Mouse (Mus musculus) embryo, embryonic 9.5 days (tissue): ENCODE measurements around the gene Slamf8.

Experiments
- DNase-seq: peaks from one replicate; pipeline ENCODE4 v3.0.0-alpha.2; 2017; ENCODE audit errors: extremely low spot score

Gene Slamf8

DNA sequence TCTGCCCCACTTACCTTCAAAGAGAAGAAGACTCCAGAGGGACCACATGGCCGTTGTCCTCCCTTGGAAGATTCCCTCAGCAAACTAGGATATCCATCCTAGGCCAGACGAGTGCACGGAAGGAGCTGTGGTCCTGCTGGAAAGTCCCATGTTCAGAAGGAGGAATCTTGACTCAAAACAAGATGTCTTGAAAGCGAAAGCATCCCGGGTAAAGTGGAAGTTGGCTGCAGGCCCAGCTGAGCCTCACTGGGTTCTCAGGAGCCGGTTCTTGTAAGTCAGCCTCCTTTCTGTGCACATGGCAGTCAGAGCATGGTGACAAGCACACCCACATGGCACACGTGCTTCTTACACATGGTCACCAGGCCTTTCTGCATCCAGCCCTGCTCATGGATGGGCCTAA is at the start of gene Slamf8:
Gene Slamf8 (minus strand): TSS at position 184 of the 400 bp plus-strand sequence.
- DNase-seq: no peak

DNA sequence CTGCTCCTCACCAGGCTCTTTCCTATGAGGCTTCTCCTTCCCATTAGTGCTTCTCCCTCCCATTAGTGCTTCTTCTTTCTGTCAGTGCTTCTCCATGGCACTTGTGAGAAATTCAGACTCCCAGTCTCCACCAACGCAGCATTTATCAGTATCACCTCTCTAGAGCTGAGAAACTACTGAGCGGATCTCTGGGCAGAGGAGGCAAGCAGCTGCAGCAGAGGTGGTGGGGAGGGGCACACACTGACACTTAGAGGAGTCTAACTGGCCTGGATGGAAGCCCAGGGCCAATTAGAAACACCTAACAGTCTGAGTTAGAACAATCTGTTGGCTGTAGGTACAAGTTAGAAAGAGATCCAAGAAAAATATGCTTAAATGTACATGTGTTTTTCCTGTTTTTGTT is 48.4 kb upstream of the Slamf8 start:
- no peak for DNase-seq

DNA sequence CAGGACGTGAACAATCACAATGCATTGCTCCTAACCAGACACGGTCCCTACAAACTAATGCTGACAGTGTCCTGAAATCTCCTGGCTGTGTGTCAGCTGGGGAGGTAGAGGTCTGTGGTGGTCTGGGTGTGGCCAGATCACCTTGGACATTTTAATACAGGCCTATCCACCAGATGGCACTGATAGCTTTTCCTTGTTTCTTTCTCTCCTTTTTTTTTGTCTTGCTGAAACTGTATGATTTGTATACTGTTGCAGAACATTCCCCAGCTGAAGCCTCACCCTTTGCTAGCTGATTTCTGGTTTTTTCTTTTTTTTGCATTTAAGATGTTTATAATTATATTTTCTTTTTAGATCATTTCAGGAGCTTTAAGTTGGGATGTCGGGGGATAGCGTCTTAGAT is 47.4 kb upstream of the Slamf8 start:
- DNase-seq: no peak

DNA sequence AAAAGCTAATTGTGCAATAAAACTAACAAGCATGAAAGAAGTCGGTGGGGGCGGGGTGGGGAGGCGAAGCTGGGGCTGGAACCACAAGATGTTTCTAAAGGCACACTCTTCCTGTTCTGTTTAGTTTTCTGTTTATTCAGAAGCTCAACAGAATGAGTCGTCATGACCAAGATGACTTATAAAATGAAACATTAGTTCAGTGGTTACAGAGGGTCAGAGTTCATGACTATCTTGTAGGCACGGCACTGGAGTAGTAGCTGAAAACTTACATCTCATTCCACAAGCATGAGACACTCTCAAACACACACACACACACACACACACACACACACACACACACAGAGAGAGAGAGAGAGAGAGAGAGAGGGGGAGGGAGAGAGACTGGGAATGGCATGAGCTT is 45.9 kb upstream of the Slamf8 start:
- no peak for DNase-seq

DNA sequence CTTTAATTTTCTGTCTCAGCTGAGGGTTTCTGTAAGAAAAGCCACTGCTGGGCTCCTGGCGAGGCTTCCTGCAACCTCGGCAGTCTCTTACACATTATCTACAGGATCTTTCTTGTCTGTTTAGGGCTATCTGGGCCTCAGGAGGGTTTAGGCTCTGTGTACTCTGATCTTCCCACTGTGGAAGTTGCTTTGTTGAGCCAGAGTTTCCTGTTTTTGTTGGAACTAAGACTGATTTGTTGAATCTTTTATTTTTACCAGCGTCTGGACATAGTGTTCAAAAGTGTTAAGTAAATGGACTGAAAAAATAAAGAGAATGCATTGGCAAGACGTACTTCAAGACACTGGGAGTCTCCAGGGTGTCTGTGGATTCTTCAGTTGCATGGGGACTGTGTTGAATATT is 44.9 kb upstream of the Slamf8 start:
- no peak for DNase-seq

DNA sequence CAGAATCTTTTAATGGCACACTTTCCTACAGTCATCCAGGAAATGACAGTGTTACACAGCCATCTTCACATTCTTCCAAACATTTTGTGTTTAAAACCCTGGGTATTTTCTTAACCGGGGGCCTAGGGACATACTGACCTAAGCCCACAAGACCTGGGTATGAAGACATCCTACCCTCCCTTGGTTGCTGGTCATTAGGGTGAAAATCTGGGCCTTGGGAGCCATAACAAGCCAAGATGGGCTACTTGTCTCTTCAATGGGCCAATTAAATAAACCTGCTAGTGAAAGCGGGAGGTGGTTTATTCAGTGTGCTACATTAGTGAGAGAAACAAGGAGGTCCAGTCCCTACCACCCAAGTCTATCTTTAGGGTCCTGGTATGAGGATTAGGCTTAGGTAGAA is 43.8 kb upstream of the Slamf8 start:
- no peak for DNase-seq

DNA sequence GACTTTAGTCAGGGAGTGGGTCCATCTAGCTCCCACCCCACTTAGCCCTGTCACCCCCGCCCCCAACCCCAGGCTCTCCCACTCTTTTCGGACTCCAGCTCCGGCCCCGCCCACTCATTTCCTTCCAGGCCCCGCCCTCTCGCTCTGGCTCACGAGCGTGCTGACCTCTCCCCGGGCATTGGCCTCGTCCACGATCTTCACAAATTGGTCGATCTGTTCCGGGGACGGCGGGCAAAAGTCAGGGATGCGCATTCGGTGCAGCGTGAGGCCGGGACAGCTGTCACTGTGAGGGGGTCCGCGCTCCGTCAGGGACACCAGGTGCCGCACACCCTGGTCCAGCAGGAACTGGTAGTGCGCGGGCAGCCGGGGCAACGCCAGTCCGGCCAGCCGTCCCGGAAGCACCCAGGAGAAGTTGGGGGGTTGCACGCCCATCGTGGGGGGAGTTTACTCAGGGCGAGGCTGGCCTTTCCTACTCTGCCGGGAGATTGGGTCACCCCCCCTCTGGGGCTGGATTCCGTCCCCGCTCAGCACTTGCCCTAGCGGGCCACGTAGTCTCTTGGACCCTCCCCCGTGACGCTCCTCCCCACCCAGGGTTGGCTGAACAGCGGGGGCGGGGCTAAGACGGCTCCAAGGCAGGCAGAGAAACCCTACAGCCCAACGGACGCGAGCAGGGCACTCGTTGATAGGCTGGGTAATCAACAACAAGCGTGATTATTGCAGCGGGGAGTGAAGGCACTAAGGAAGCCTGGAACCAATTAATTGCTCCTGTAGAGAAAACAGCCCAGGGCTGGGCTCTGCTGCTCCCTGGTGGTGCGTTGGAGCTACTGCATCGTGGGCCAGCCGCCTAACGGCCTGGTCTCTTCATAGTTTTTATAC is 42.3 kb upstream of the Slamf8 start, which contains the start of gene Dusp23:
Gene Dusp23 (minus strand): TSS at position 512 of the 876 bp plus-strand sequence.
- DNase-seq: peak; percentile 98

DNA sequence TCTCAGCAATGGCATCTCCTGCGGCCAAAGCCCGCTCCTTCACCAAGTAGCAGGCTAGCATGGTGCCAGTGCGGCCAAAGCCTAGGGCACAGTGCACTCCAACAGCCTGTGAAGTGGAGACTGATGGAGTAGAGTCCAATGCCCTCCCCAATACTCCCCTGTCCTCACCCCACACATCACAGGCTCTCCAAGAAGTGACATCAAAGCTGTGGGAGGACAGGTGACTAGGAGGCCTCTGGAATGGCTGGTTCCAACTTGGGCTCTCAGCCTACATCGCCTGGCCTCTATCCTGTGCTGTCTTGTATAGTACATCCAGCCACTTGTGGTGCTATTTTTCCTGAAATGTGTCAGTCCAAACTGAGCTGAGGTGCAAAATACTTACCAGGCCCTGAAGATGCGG is 41.4 kb upstream of the Slamf8 start:
- DNase-seq: no peak

DNA sequence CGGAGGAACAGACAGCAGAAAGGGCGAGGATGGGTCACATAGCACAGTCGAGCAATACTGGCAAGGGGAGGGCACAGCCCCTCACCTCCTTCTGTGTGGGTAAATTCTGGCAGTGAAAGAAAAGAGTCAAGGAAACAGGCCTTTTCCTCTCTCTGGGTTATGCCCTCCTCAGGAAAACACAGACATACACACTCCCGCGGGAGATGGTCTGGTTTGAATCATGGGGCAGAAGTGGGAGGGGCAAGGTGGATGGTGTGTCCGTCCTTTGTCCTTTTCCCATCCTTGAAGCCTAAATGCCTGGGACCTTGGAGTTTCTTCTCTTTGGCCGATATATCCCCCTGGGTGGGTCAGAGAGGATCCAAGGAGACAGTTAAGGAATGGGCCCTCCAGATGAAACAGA is 39.5 kb upstream of the Slamf8 start:
- no peak for DNase-seq

DNA sequence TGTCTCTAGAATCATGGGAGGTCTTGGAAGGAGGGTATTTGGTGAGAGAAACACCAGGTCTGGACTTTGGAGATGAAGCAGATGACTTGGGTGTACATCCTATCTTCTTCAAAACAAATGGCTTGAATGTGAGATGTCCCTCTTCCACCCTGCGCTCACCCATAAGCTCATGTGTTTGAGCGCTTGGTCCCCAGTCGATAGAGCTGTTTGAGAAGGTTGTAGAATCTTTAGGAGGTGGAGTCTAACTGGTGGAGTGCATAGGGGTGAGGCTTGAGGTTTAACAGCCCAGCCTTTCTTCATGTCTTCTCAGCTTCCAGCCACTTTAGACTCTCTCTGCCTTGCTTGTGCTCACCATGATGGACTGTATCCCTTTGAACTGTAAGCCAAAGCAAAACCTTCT is 35.9 kb upstream of the Slamf8 start:
- DNase-seq: no peak

DNA sequence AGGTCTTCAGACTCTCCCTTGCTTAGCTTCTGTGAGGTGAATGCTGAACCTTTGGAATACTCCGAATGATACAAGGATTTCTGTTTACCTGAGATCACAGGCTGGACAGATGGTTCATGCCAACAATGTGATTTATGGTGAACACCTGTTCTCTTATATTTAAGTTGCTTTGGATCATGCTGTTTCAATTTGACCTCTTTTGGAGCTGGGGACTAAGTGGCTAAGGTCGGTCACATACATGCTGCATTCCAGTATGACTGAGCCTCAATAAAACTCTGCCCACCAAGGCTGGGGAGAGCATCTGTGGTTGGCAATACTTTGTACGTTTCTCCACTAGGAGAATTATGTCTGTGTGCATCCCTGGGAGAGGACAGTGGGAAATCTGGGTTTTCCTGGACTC is 33.7 kb upstream of the Slamf8 start:
- DNase-seq: no peak

DNA sequence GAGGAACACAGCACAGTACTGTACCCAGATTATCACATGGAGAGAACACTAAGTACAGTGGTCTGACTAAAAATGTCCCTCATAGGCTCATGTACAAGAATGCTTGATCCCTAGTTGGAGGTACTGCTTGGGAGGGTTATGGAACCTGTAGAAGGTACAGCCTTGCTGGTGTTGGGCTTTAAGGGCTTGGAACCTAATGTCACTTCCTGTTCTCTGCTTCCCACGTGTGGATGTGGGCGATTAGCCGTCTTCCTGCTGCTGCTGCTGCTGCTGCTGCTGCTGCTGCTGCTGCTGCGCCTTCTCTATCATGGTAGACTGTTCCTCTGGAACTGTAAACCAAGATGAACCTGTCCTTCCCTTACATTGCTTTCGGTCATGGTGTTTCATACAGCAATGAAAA is 33.2 kb upstream of the Slamf8 start:
- DNase-seq: no peak

DNA sequence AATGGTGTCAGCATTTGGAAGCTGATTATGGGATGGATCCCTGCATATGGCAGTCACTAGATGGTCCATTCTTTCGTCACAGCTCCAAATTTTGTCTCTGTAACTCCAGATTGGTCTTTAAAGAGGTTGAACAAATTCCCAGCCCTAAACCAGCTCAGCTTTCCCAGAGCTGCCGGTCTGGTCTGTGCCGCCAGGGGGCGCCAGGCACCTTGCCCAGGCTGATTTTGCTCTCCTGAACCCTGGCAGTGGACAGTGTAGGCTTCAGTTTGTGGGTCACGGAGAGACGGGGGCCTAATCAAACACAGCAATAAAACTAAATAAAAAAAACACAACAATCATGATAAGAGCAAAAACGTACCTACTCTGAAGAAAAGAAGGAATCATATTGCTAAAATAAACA is 28.9 kb upstream of the Slamf8 start:
- peak; percentile 74 for DNase-seq

DNA sequence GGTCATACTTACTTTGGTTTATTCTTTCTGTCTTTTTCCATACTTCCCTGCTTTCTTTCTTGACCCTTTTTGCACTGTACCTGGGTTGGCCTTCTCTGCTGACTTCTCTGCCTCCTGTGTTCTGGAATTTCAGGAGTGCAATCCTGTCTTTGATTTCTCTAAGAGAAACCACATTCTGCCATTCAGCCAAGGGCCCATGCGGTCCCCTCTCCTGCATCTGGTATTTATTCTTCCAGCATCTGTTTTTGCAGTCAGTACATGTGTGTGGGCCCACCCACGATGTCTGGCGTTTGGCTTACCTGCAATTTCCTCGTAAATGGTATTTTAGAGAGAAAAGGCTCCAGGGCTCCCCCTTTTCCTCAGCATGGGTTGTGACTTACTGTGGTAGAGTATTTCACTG is 27.8 kb upstream of the Slamf8 start:
- peak; percentile 29 for DNase-seq

DNA sequence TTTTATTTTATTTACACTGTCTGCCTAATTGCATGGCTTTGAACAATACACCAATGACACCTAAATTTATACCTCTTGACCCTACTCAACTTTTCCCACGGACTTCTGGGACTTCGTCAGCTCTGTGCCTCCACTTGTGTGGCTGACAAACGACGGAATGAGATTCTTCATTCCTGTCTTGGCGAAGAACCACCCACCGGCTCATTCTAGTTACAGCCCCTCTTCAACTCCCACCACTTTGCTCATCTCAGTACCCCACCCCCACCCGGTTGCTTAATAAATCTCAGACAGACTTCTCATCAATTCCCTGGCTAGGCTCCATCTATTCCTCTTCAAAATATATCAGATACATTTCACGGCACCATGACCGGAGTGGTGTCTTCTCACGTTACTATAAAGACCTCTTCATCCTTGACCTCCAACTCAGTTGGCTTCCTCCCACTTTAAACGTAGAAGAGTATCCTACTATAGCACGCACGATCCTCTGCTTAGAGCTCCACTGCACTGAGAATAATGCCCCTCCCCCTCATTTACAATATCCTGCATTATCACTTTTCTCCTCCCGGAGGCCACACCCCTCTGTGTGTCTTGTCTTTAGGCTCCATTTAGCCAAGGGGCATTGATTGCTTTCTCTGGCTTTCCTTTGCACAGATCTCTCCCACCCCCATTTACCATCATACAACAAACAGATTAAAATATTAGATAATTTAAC is 27.2 kb upstream of the Slamf8 start:
- DNase-seq: peak; percentile 52

DNA sequence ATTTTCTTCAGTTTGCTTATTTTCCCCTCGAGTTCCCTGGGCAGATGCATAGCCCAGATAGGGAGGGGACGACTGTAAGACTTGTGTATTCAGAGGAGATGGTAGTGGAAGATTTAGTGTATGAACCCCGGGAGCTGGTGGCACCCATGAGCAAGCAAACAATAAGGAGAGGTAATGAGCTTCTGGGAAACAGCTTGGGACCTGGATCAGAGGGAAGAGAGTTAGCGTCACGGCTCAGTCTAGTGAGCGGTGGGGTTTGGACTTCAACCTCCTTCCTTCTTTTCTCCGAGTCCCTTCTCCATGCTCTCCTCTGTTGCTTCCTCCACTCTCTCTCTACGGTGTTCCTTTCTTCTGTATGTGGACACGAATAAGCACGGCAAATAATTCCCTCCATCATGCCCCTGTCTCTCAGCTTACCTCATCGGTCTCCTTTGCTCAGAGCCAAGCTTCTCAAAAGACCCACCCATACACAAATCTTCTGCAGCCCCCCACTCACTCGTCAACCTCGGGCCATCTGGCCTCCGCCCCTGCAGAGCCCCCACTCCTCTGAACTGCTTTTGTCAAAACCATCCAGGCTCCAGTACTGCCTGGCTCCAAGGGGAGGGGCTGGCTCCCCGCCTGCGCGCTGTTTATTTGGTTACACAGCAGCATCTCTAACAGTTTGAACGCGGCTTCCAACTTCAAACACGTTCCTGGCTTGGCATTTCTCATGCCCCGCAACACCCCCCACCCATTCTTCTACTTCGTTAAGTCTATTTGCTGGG is 26.4 kb upstream of the Slamf8 start:
- peak; percentile 57 for DNase-seq

DNA sequence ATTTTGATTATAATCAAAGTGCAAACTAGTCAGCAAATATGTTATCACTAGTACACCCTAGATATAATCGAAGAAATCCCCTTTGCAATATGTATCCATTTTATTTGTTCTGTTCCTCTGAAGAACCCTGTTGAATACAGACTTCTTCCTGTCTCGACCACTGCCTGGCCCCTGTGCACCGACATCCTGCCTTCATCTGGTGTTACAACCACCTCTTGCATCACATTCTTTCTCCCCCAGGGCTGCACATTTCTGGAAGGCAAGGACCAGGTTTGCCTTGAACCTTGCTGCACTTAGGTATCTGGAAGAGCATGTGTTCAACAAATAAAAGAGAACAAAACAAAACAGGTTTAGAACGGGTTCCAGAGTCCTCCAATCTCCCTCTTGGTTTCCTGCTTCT is 25.0 kb upstream of the Slamf8 start:
- DNase-seq: no peak

DNA sequence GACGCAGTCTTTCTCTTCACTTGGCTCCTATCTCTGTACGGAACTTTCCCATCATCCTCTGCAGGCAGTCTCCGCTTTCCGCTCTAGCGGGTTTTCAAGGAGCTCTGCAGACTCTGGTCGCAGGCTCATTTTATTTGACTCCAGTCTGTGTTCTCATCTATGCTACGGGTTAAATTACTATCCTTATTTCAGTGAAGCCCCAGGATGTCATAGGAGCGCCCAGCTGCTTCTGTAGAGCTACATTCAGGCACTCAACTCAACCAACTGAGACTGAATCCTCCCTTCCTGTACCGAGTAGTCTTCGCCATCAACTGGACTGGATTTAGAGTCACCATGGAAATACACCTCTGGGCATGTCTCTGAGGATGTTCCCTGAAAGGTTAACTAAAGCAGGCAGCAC is 24.3 kb upstream of the Slamf8 start:
- no peak for DNase-seq

DNA sequence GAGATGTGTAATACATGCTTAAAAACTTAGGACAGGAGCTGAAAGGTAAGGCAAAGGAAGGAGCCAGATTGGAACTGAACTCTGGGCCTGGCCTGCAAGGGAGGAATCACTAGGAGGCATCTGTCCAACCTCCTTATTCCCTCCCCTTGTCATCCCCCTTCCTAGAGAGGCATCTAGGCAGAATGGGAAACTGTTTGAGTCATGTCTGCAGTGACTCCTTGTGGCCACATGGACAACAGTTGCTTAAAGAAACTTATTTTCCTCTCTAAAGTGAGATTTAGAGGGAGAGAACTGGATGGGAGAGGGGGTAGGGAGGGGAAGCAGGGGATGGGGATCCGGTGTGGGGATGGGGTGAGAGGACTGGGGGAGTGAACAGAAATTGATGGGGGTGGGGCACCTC is 22.4 kb upstream of the Slamf8 start:
- no peak for DNase-seq

DNA sequence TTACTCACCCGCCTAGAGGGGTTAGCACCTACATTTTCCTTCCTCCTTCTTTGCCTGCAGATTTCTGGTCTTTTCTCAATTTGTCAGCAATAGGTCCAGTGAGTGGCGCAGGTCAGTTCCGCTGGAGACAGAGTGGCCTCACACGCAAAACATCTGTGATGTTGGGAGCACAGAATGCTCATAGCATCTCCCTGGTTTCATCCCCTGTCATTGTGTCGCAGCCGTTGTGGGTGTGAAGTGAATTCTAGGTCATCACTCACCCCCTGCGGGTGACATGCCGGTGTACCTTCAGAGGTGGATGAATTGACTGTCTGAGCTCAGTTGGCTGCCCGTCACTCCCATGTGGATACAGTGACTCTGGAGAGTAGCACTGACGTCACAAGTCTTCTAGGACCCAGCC is 20.9 kb upstream of the Slamf8 start:
- no peak for DNase-seq

DNA sequence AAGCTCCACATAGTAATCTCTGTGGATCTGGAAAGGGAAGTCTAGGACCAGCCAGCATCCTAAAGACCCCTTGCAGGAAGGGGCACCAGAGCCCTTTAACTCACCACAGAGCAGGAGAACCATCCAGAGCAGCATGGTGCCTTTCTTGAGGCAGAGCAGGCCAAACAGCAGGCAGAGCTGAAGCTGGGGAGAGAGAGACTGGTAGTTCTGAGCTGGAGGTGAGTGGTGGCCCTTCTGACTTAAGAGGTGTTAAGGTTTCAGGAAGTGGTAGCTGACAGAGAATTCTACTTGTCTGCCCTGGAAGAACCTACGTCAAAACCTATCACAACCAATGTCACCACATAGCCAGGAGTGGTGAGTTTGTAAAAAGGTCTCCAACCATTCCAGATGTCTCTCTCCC is 12.0 kb upstream of the Slamf8 start, which contains the start of gene Fcrl6:
Gene Fcrl6 (minus strand): TSS at position 226 of the 400 bp plus-strand sequence.
- DNase-seq: no peak

DNA sequence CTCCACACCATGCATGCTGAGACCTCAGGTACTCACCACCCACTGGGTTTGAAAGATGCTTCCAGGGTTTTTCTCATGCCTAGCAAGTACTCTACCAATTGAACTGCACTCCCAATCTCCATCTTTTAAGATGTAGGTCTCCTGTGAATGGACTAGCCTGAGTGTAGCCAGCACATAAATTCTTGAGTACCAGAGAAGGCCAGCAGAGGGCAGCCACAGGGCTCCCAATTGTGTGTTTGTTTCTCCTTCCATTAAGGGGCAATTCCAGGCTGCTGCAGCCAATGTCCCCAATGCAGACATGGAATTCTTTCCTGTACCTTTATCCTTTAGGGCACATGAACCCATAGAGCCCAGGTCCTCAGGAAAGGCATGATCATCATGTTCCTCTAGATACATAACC is 4.1 kb upstream of the Slamf8 start:
- DNase-seq: peak; percentile 58
